Mouse (Mus musculus): ENCODE data around the gene Aldh5a1.

Aldh5a1 gene

DNA sequence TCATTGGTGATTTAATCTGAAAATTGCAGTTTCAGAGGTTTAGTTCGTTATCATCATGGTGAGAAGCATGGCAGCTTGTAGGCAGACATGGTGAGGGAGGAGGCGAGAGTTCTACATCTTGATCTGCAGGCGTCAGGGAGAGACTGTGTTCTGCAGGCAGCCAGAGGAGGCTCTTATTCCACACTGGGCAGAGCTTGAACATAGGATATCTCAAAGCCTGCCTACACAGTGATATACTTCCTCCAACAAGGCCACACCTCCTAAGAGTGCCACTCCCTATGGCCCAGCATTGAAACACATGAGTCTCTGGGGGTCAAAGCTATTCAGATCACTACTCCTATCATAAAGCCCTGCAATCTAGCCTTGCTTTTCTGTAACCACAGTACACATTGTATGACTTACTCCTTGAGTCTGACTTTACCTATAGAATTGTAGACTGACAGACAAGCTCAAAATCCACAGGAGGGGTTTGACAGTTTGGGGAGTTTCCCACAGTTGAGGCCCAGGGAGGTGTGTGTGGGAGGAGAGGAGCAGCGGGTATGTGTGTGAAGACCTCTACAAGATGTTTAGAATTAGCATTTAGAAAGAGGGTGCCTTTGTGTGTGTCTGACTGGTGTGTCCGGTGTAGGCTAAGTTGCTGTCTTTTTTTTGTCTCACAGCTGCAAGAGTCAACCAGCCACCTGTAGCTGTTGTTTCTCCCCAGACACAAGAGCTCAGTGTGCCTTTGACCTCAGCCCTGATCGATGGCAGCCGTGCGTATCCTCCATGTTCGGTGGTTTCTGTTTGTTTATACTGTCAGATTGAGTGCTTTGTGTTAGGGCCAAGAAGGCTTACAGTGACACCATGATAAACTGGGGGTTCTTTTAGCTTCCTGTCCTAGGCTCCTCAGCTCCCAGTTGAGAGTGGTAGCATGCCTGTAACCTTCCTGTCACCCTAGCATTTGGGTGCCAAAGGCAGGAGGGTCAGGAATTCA is 70.7 kb downstream of the Aldh5a1 start:
- no peak for DNase-seq (ENCODE audit: inconsistent ontology term)

GRCm38 (mm10) chr13:24862520-24862919 is 74.9 kb downstream of the Aldh5a1 start:
- no peak for DNase-seq (ENCODE audit: inconsistent ontology term)

DNA sequence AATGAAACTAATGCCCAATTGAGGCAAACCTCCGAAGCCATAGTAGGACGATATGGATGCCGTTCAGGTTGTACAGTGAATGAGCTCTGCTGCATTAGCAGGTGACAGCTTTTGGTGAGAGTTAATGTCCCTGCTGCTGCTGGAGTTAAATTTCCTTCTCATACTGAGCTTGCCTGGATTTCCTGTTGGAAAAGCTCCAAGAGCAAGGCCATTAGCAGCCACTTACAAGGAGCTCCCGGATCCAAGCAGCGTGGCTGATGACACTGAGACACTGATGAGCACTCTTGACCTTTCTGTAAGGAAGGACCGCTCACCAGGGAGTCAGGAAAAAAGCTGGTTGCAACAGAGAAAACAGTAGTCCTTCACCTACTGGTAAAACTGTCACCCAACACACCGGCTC is 75.4 kb downstream of the Aldh5a1 start:
- no peak for DNase-seq (ENCODE audit: inconsistent ontology term)

GRCm38 (mm10) chr13:24861084-24861483 is 76.4 kb downstream of the Aldh5a1 start:
- no peak for DNase-seq (ENCODE audit: inconsistent ontology term)

- DNase-seq (ENCODE audit: inconsistent ontology term), result no peak
These were observed 78.3 kb downstream of the Aldh5a1 start for GRCm38 (mm10) chr13:24859115-24859514.

All from Muller cell, postnatal 12 days (primary cell).